Mouse (Mus musculus): ENCODE data around the gene Ankrd2. TPM values are rescaled to one million over a fixed set of nuclear protein-coding genes. Genes with fewer than 3 reads are reported as not detected.
"Not testable (repeated sequence)": the region's sequence is repeated elsewhere in the genome, so short reads cannot be mapped to it uniquely, and the experiment has no call there.

The Ankrd2 gene
- polyA plus RNA-seq, 1 experiment from 2014 or later = 1.9 TPM

DNA sequence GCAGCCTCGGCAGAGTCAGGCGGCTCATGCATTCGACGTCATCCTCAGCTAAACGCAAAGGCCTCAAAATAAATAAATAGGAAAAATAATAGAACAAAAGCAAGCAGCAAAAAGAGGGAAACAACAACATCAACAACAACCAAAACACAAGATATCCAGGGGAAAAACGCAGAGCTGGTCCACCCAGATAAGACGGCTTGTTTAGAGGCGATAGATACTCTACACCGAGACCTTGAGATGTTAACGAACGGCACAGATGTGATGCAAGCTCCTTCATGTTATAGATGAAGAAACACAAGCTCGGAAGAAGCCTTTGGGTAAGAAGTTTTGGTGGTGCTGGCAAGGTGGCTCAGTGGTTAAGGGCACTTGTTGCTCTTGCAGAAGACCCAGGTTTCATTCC lies 43.2 kb downstream of the Ankrd2 start:
- Histone ChIP-seq H3K9ac (no peak overlapping the region), H3K27ac (replicated peaks) (no peak overlapping the region), H3K27me3 (no peaks in the 10 kb centered on the region), H3K9me3 (replicated peaks) (no peaks in the 10 kb centered on the region), H3K4me1 (no peaks in the 10 kb centered on the region), H3K4me2 (replicated peaks) (no peak overlapping the region), H3K36me3 (peaks cover 26% of the 10 kb centered on the region), H3K4me3 (replicated peaks) (no peak overlapping the region)
- ATAC-seq (ENCODE audit: insufficient number of reproducible peaks, low FRiP score, low TSS enrichment, low read depth) = no peak
- 92% methylated on average over 12 of the region's 12 CpGs for WGBS

DNA sequence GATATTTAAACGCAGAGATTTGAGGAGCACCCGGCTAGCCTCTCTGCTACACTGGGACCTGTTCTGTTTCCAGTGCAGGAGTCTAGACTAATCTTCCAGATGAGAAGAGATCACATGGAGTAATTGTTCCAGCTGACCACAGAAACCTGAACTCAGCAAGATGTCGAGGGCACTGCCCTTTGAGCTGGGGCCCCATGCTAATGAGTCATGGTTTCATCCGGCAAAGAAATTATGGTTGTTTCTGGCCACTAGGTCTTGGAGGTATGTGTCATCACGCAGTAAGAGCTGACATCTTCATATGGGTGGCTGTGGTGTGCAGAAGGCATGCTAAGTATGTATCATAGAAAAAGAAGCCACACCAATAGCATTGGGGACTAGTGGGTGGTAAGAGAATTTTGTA lies 44.1 kb downstream of the Ankrd2 start:
- no peak for ATAC-seq (ENCODE audit: insufficient number of reproducible peaks, low FRiP score, low TSS enrichment, low read depth)
- no peak overlapping the region for H3K27ac ChIP-seq (replicated peaks)
- H3K4me1 ChIP-seq = no peaks in the 10 kb centered on the region
- no peaks in the 10 kb centered on the region for H3K9me3 ChIP-seq (replicated peaks)
- H3K27me3 ChIP-seq = no peaks in the 10 kb centered on the region
- H3K9ac ChIP-seq = no peak overlapping the region
- H3K4me3 ChIP-seq (replicated peaks) = no peak overlapping the region
- no peak overlapping the region for H3K4me2 ChIP-seq (replicated peaks)
- 67% methylated on average over 5 of the region's 5 CpGs for WGBS
- peaks cover 21% of the 10 kb centered on the region for H3K36me3 ChIP-seq

DNA sequence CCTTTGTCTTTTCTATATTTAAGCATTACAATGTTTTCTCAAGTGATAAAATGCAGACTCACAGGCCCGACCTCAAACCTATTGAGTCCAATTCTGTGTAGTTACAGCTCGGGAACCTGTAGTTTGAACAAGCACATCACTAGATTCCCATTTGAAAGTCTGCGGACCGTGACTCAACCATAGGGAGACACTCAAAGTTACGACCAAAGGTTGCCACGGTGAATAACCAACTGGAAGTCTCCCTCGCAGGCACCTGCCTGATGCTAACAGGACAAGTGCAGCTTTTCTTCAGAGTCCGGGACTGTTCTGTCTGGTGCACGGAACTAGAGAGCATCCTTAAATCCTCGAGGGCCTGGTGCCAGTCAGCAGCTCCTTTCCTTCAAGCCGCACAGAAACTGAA lies 44.7 kb downstream of the Ankrd2 start:
- Histone ChIP-seq H3K36me3 (peaks cover 16% of the 10 kb centered on the region), H3K9ac (no peak overlapping the region), H3K27me3 (no peaks in the 10 kb centered on the region), H3K4me2 (replicated peaks) (no peak overlapping the region), H3K9me3 (replicated peaks) (no peaks in the 10 kb centered on the region), H3K27ac (replicated peaks) (no peak overlapping the region), H3K4me3 (replicated peaks) (no peak overlapping the region), H3K4me1 (peaks cover 1% of the 10 kb centered on the region)
- WGBS = 85% methylated on average over 11 of the region's 11 CpGs
- no peak for ATAC-seq (ENCODE audit: insufficient number of reproducible peaks, low FRiP score, low TSS enrichment, low read depth)

DNA sequence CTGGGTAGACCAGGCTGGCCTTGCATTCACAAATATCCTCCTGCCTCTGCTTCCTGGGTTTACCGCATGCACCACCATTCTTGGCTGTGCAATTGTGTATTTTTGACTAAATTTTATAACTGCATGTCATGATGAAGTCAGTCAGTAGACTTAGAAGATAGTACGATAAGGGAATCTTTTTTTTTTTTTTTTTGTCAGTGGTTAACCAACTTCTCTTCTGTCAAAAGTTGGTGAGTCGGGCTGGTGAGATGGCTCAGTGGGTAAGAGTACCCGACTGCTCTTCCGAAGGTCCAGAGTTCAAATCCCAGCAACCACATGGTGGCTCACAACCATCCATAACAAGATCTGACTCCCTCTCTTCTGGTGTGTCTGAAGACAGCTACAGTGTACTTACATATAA lies 45.8 kb downstream of the Ankrd2 start:
- not testable (repeated sequence) for H3K9me3 ChIP-seq (replicated peaks); H3K4me1 ChIP-seq; H3K27ac ChIP-seq (replicated peaks); H3K9ac ChIP-seq; H3K4me3 ChIP-seq (replicated peaks); ATAC-seq (ENCODE audit: insufficient number of reproducible peaks, low FRiP score, low TSS enrichment, low read depth); H3K4me2 ChIP-seq (replicated peaks); H3K27me3 ChIP-seq; H3K36me3 ChIP-seq
- 91% methylated on average over 5 of the region's 5 CpGs for WGBS

DNA sequence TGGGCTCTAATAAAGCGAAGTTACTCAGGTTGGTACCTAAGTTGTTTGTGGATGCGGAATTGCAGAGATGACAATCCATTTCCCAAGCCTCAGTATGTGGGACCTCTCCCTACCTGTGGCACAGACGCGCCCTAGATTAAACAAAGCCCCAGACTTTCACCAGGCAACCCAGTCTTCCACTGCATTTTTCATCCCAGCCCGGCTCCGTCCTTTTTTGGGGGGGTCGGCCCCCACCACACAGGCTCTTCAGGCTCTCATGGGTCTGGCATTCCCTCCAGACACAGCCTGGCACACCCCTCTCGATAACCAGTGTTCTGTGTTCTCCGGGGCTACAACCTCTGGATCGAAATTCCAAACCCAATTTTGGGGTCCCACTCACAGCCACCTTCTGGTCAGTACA lies 49.9 kb downstream of the Ankrd2 start:
- peaks cover 12% of the 10 kb centered on the region for H3K4me1 ChIP-seq
- peak overlapping the region; percentile 74 for H3K4me3 ChIP-seq (replicated peaks)
- no peaks in the 10 kb centered on the region for H3K9me3 ChIP-seq (replicated peaks)
- H3K27ac ChIP-seq (replicated peaks) = no peak overlapping the region
- H3K9ac ChIP-seq = peak overlapping the region; percentile 51
- H3K27me3 ChIP-seq = no peaks in the 10 kb centered on the region
- 5% methylated on average over 10 of the region's 10 CpGs for WGBS
- no peaks in the 10 kb centered on the region for H3K36me3 ChIP-seq
- peak overlapping the region; percentile 90 for H3K4me2 ChIP-seq (replicated peaks)
- ATAC-seq (ENCODE audit: insufficient number of reproducible peaks, low FRiP score, low TSS enrichment, low read depth) = no peak

DNA sequence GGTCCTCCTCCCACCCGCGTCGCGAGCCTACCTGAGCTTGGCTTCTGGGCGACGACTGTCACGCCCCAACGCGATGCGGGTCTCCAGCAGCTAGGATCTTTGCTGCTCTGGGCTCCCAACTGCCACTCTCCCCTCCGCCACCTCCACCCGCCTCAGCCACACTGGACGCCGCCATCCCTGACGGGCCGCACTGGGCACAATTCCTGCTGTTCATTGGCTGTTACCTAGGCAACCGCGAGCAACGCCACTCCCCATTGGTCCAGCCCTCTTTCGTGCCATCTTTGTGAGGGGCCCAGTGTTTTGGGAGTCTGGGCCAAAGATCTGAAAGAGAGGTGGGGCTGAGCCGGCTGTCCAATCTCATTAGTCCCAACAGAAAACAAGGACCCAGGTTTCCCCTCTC lies 50.4 kb downstream of the Ankrd2 start, which contains the start of gene Morn4:
Gene Morn4 (minus strand): TSS at position 192 of the 400 bp plus-strand sequence.
- Histone ChIP-seq H3K4me2 (replicated peaks) (peak within 1 kb of the TSS; percentile 90), H3K27ac (replicated peaks) (no peak within 1 kb of the TSS), H3K27me3 (no peaks in the 10 kb centered on the region), H3K4me3 (replicated peaks) (peak within 1 kb of the TSS; percentile 74), H3K9me3 (replicated peaks) (no peaks in the 10 kb centered on the region), H3K36me3 (no peaks in the 10 kb centered on the region), H3K9ac (peak within 1 kb of the TSS; percentile 51), H3K4me1 (peaks cover 15% of the 10 kb centered on the region)
- WGBS = 0% methylated on average over 21 of the region's 21 CpGs
- peak; percentile 77 for ATAC-seq (ENCODE audit: insufficient number of reproducible peaks, low FRiP score, low TSS enrichment, low read depth)

DNA sequence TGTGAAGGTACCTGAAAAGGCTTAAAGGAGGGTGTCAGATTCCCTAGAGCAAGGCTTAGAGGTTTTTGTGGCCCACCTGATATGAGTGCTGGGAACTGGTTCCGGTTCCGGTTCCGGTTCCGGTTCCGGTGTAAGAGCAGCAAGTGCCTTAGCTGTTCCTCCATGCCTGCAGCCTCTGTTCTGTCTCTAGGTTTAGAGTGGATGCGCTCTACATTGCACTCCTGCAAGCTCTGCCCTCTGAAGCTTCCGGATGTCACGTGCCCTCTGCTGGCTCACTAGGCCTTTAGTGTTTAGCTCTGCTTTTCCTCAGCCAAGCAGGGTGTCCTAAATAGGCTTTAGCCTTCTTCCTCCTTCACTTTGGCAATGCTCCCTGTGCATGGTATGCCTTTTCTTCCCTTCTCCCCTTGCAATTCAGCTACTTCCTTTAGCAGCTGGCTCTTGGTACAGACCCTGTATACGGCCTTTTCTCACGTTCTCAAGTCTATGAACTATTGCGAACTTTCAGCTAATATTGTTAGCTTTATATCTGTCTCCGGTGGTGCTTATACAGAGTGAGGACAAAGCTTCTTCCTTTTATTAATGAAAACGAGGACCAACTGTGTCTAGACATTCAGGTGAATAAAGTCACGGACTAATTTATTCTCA lies 53.4 kb downstream of the Ankrd2 start:
- Histone ChIP-seq H3K4me2 (replicated peaks) (peak overlapping the region; percentile 67), H3K4me1 (peaks cover 25% of the 10 kb centered on the region), H3K27ac (replicated peaks) (peak overlapping the region; percentile 92), H3K27me3 (no peaks in the 10 kb centered on the region), H3K4me3 (replicated peaks) (peak overlapping the region; percentile 96), H3K36me3 (0 out of 2 replicates have a peak, but pooled peaks cover 10% of the 10 kb centered on the region), H3K9me3 (replicated peaks) (no peaks in the 10 kb centered on the region), H3K9ac (no peak overlapping the region)
- ATAC-seq (ENCODE audit: insufficient number of reproducible peaks, low FRiP score, low TSS enrichment, low read depth) = no peak
- 18% methylated on average over 14 of the region's 14 CpGs for WGBS

DNA sequence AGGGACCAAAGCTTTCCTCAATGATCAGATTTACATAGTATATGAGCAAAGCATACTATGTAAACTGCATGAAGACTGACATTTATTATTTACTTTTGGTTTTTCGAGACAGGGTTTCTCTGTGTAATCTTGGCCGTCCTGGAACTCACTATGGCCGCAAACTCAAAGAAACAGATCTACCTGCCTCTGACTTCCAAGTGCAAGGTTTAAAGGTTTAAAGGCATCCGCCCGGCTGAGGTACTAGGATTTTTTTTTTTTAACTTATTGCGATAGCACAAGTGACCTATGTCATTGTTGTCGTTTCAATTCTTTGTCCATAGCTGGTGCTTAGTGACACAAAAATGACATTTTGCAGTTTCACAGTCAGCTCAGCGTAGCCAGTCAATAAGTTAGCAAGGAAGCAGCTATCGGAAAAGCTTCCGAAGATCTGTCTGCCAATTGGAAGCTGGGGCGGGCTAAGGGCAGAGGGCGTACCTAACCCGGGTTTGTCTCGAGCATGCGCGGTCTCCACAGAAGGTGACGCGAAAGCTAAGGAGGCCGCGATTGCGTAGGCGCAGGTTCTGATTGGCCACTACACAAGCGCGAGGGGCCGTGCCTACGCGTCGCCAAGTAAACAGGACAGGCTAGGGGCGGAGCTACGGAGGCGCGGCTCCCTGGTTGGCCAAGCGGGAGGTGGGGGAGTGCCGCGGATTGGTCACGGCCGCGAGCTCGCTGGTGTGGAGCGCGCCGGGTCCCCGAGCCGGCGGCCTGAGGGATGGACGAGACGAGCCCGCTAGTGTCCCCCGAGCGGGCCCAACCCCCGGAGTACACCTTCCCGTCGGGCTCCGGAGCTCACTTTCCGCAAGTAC lies 54.2 kb downstream of the Ankrd2 start, which contains the start of gene Pi4k2a:
Gene Pi4k2a (plus strand): TSS at position 723 of the 848 bp plus-strand sequence.
- peak; percentile 99 for ATAC-seq (ENCODE audit: insufficient number of reproducible peaks, low FRiP score, low TSS enrichment, low read depth)
- Histone ChIP-seq H3K4me2 (replicated peaks) (peak within 1 kb of the TSS; percentile 67), H3K36me3 (peaks cover 18% of the 10 kb centered on the region; the same call in 1 of the 2 replicates), H3K9ac (peak within 1 kb of the TSS; percentile 93), H3K27me3 (no peaks in the 10 kb centered on the region), H3K9me3 (replicated peaks) (no peaks in the 10 kb centered on the region), H3K4me3 (replicated peaks) (peak within 1 kb of the TSS; percentile 96), H3K4me1 (peaks cover 25% of the 10 kb centered on the region), H3K27ac (replicated peaks) (peak within 1 kb of the TSS; percentile 92)
- under 1% methylated on average over 55 of the region's 55 CpGs for WGBS

DNA sequence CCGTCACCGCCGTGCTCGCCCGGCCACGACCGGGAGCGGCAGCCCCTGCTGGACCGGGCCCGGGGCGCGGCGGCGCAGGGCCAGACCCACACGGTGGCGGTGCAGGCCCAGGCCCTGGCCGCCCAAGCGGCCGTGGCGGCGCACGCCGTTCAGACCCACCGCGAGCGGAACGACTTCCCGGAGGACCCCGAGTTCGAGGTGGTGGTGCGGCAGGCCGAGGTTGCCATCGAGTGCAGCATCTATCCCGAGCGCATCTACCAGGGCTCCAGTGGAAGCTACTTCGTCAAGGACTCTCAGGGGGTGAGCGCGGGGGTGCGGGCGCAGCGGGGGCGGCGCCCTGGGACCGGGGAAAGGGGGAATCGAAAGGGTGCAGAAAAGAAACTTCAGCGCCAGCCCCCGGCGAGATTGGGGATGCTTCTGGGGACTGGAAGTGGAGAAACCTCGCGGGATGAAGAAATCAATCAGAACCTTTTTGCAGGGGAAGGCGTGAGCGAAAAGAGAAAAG lies 54.9 kb downstream of the Ankrd2 start:
- Histone ChIP-seq H3K4me3 (replicated peaks) (peak overlapping the region; percentile 96), H3K36me3 (peaks cover 21% of the 10 kb centered on the region; the same call in 1 of the 2 replicates), H3K4me1 (peaks cover 22% of the 10 kb centered on the region), H3K27ac (replicated peaks) (peak overlapping the region; percentile 92), H3K9ac (peak overlapping the region; percentile 93), H3K4me2 (replicated peaks) (peak overlapping the region; percentile 67), H3K27me3 (no peaks in the 10 kb centered on the region), H3K9me3 (replicated peaks) (no peaks in the 10 kb centered on the region)
- under 1% methylated on average over 51 of the region's 52 CpGs for WGBS
- ATAC-seq (ENCODE audit: insufficient number of reproducible peaks, low FRiP score, low TSS enrichment, low read depth) = peak; percentile 71
